Mouse (Mus musculus) lung, embryonic 15.5 days (tissue): Measurements from ENCODE around the gene Nipa2. TPM values are rescaled to one million over a fixed set of nuclear protein-coding genes. Genes with fewer than 3 reads are reported as not detected.
"Not testable (repeated sequence)": the region's sequence is repeated elsewhere in the genome, so short reads cannot be mapped to it uniquely, and the experiment has no call there.

Experiments
- ATAC-seq: fragments of 200-750 bp; cut with Nextera tagmentation; 2 replicates; pipeline ENCODE4 v1.8.0; 2017; ENCODE audit warnings: moderate number of reproducible peaks, borderline replicate concordance; ENCODE audit not compliant: low FRiP score, low TSS enrichment; ENCODE audit errors: extremely low read depth
- H3K27ac ChIP-seq: fragments of 300-500 bp; sonication (generic); 2 replicates; pipeline ENCODE4 v1.5.1; 2015; ENCODE audit warnings: moderate library complexity, mild to moderate bottlenecking, inconsistent platforms
- H3K27me3 ChIP-seq: fragments of 300-500 bp; sonication (generic); 2 replicates; pipeline ENCODE4 v1.6.1; 2015; ENCODE audit warnings: inconsistent platforms
- H3K36me3 ChIP-seq: fragments of 300-500 bp; sonication (generic); 2 replicates; pipeline ENCODE4 v1.6.1; 2015; ENCODE audit warnings: inconsistent platforms
- H3K4me1 ChIP-seq: fragments of 300-500 bp; sonication (generic); 2 replicates; pipeline ENCODE4 v1.6.1; 2015; ENCODE audit warnings: inconsistent platforms
- H3K4me2 ChIP-seq: fragments of 300-500 bp; sonication (generic); 2 replicates; pipeline ENCODE4 v1.6.1; 2015; ENCODE audit warnings: inconsistent platforms, mild to moderate bottlenecking, moderate library complexity
- H3K4me3 ChIP-seq: fragments of 300-500 bp; sonication (generic); 2 replicates; pipeline ENCODE4 v1.5.1; 2015; ENCODE audit warnings: mild to moderate bottlenecking, inconsistent platforms
- H3K9ac ChIP-seq: fragments of 300-500 bp; sonication (generic); 2 replicates; pipeline ENCODE4 v1.6.1; 2015; ENCODE audit warnings: inconsistent platforms
- H3K9me3 ChIP-seq: fragments of 300-500 bp; sonication (generic); 2 replicates; pipeline ENCODE4 v1.6.1; 2016; ENCODE audit warnings: inconsistent platforms
- WGBS: fragments of 180-500 bp; shearing (Covaris S2); methylation state at CpG from one replicate; pipeline ENCODE4 v1.1.7; 2015; 5-methylcytosine and 5-hydroxymethylcytosine counted together
- polyA plus RNA-seq: library from polyadenylated mRNA; unstranded; fragments of >200 nt; fragmentation: Nextera tagmentation; extraction: Ambion mirVana; gene quantifications from 2 replicates; pipeline ENCODE4 v1.2.1, GENCODE M21; 2015

Gene Nipa2
- polyA plus RNA-seq, 1 experiment from 2014 or later = 46.1 TPM

- Histone ChIP-seq H3K27me3 (no peaks in the 10 kb centered on the region), H3K27ac (no peak overlapping the region), H3K4me1 (no peaks in the 10 kb centered on the region), H3K9ac (no peak overlapping the region), H3K4me3 (no peak overlapping the region), H3K4me2 (no peak overlapping the region), H3K36me3 (peaks cover 62% of the 10 kb centered on the region), H3K9me3 (no peaks in the 10 kb centered on the region)
- ATAC-seq = no peak
- WGBS = 83% methylated on average over 2 of the region's 2 CpGs
Observed at GRCm38 (mm10) chr7:55928649-55929048, 33.6 kb downstream of the Nipa2 start.

GRCm38 (mm10) chr7:55927262-55927661 is 35.0 kb downstream of the Nipa2 start:
- H3K36me3 ChIP-seq = peaks cover 76% of the 10 kb centered on the region
- H3K9ac ChIP-seq = no peak overlapping the region
- WGBS = 92% methylated on average over 4 of the region's 4 CpGs
- no peak overlapping the region for H3K27ac ChIP-seq
- H3K4me2 ChIP-seq = no peak overlapping the region
- H3K4me3 ChIP-seq = no peak overlapping the region
- H3K9me3 ChIP-seq = no peaks in the 10 kb centered on the region
- no peaks in the 10 kb centered on the region for H3K4me1 ChIP-seq
- ATAC-seq = no peak
- H3K27me3 ChIP-seq = no peaks in the 10 kb centered on the region

- H3K9ac ChIP-seq, ATAC-seq, H3K9me3 ChIP-seq, H3K4me1 ChIP-seq, H3K27ac ChIP-seq, H3K27me3 ChIP-seq, H3K4me3 ChIP-seq, H3K4me2 ChIP-seq: not testable (repeated sequence)
- peaks cover 86% of the 10 kb centered on the region for H3K36me3 ChIP-seq
- 93% methylated on average over 11 of the region's 11 CpGs for WGBS
Observed at GRCm38 (mm10) chr7:55918365-55918764, 43.9 kb downstream of the Nipa2 start.

- Histone ChIP-seq H3K27ac (no peak overlapping the region), H3K9me3 (no peaks in the 10 kb centered on the region), H3K4me1 (no peaks in the 10 kb centered on the region), H3K4me2 (no peak overlapping the region), H3K4me3 (no peak overlapping the region), H3K27me3 (no peaks in the 10 kb centered on the region), H3K36me3 (peaks cover 82% of the 10 kb centered on the region), H3K9ac (no peak overlapping the region)
- 95% methylated on average over 5 of the region's 5 CpGs for WGBS
- ATAC-seq = no peak
Observed at GRCm38 (mm10) chr7:55912118-55912517, 50.2 kb downstream of the Nipa2 start.

- no peak overlapping the region for H3K27ac ChIP-seq
- H3K4me2 ChIP-seq = no peak overlapping the region
- H3K9ac ChIP-seq = no peak overlapping the region
- H3K4me1 ChIP-seq = no peaks in the 10 kb centered on the region
- 81% methylated on average over 8 of the region's 8 CpGs for WGBS
- no peak for ATAC-seq
- H3K9me3 ChIP-seq = no peaks in the 10 kb centered on the region
- H3K4me3 ChIP-seq = no peak overlapping the region
- peaks cover 77% of the 10 kb centered on the region for H3K36me3 ChIP-seq
- H3K27me3 ChIP-seq = no peaks in the 10 kb centered on the region
Observed at GRCm38 (mm10) chr7:55911371-55911770, 50.9 kb downstream of the Nipa2 start.

- Histone ChIP-seq H3K9me3 (no peaks in the 10 kb centered on the region), H3K27me3 (no peaks in the 10 kb centered on the region), H3K27ac (no peak overlapping the region), H3K4me1 (no peaks in the 10 kb centered on the region), H3K4me2 (no peak overlapping the region), H3K4me3 (no peak overlapping the region), H3K36me3 (peaks cover 78% of the 10 kb centered on the region), H3K9ac (no peak overlapping the region)
- ATAC-seq = no peak
- 72% methylated on average over 2 of the region's 2 CpGs for WGBS
Observed at GRCm38 (mm10) chr7:55910356-55910755, 51.9 kb downstream of the Nipa2 start.

GRCm38 (mm10) chr7:55909519-55909918 is 52.8 kb downstream of the Nipa2 start:
- 90% methylated on average over 1 of the region's 1 CpGs for WGBS
- H3K36me3 ChIP-seq = peaks cover 75% of the 10 kb centered on the region
- no peaks in the 10 kb centered on the region for H3K9me3 ChIP-seq
- H3K4me3 ChIP-seq = no peak overlapping the region
- H3K4me1 ChIP-seq = no peaks in the 10 kb centered on the region
- H3K9ac ChIP-seq = no peak overlapping the region
- no peak overlapping the region for H3K27ac ChIP-seq
- no peak overlapping the region for H3K4me2 ChIP-seq
- ATAC-seq = no peak
- H3K27me3 ChIP-seq = no peaks in the 10 kb centered on the region

- H3K27ac ChIP-seq = no peak overlapping the region
- H3K9ac ChIP-seq = no peak overlapping the region
- no peak for ATAC-seq
- no peaks in the 10 kb centered on the region for H3K9me3 ChIP-seq
- no peak overlapping the region for H3K4me3 ChIP-seq
- peaks cover 75% of the 10 kb centered on the region for H3K36me3 ChIP-seq
- WGBS = 75% methylated on average over 2 of the region's 2 CpGs
- H3K4me1 ChIP-seq = no peaks in the 10 kb centered on the region
- no peak overlapping the region for H3K4me2 ChIP-seq
- H3K27me3 ChIP-seq = no peaks in the 10 kb centered on the region
Observed at GRCm38 (mm10) chr7:55905449-55905848, 56.8 kb downstream of the Nipa2 start.

- peaks cover 77% of the 10 kb centered on the region for H3K36me3 ChIP-seq
- H3K9ac ChIP-seq = no peak overlapping the region
- no peak for ATAC-seq
- H3K27me3 ChIP-seq = no peaks in the 10 kb centered on the region
- WGBS = 90% methylated on average over 5 of the region's 5 CpGs
- no peak overlapping the region for H3K4me3 ChIP-seq
- H3K4me1 ChIP-seq = no peaks in the 10 kb centered on the region
- H3K9me3 ChIP-seq = no peaks in the 10 kb centered on the region
- no peak overlapping the region for H3K4me2 ChIP-seq
- H3K27ac ChIP-seq = no peak overlapping the region
Observed at GRCm38 (mm10) chr7:55903766-55904165, 58.5 kb downstream of the Nipa2 start.

- H3K4me1 ChIP-seq = no peaks in the 10 kb centered on the region
- ATAC-seq = no peak
- H3K9me3 ChIP-seq = no peaks in the 10 kb centered on the region
- no peak overlapping the region for H3K9ac ChIP-seq
- H3K36me3 ChIP-seq = peaks cover 50% of the 10 kb centered on the region
- 86% methylated on average over 11 of the region's 11 CpGs for WGBS
- H3K4me3 ChIP-seq = no peak overlapping the region
- no peaks in the 10 kb centered on the region for H3K27me3 ChIP-seq
- H3K27ac ChIP-seq = no peak overlapping the region
- H3K4me2 ChIP-seq = no peak overlapping the region
Observed at GRCm38 (mm10) chr7:55891797-55892196, 70.5 kb downstream of the Nipa2 start.

GRCm38 (mm10) chr7:55890731-55891130 is 71.5 kb downstream of the Nipa2 start:
- no peak overlapping the region for H3K4me2 ChIP-seq
- H3K36me3 ChIP-seq = peaks cover 43% of the 10 kb centered on the region
- no peaks in the 10 kb centered on the region for H3K4me1 ChIP-seq
- H3K27ac ChIP-seq = no peak overlapping the region
- H3K27me3 ChIP-seq = no peaks in the 10 kb centered on the region
- ATAC-seq = no peak
- no peak overlapping the region for H3K9ac ChIP-seq
- no peak overlapping the region for H3K4me3 ChIP-seq
- H3K9me3 ChIP-seq = no peaks in the 10 kb centered on the region

GRCm38 (mm10) chr7:55889996-55890395 is 72.3 kb downstream of the Nipa2 start:
- WGBS = 88% methylated on average over 4 of the region's 4 CpGs
- Histone ChIP-seq H3K27ac (no peak overlapping the region), H3K4me1 (no peaks in the 10 kb centered on the region), H3K4me3 (no peak overlapping the region), H3K36me3 (peaks cover 42% of the 10 kb centered on the region), H3K27me3 (no peaks in the 10 kb centered on the region), H3K4me2 (no peak overlapping the region), H3K9ac (no peak overlapping the region), H3K9me3 (no peaks in the 10 kb centered on the region)
- no peak for ATAC-seq

GRCm38 (mm10) chr7:55888603-55889002 is 73.7 kb downstream of the Nipa2 start:
- Histone ChIP-seq H3K4me3 (no peak overlapping the region), H3K4me2 (no peak overlapping the region), H3K27ac (no peak overlapping the region), H3K36me3 (peaks cover 41% of the 10 kb centered on the region), H3K9ac (no peak overlapping the region), H3K4me1 (no peaks in the 10 kb centered on the region), H3K27me3 (no peaks in the 10 kb centered on the region), H3K9me3 (no peaks in the 10 kb centered on the region)
- no peak for ATAC-seq
- WGBS = 89% methylated on average over 4 of the region's 4 CpGs
